Mouse (Mus musculus): Measurements from ENCODE around the gene Stk32c. TPM values are rescaled to one million over a fixed set of nuclear protein-coding genes. Genes with fewer than 3 reads are reported as not detected.

Stk32c gene
- polyA plus RNA-seq, 1 experiment from 2014 or later, result 0.11 TPM

DNA sequence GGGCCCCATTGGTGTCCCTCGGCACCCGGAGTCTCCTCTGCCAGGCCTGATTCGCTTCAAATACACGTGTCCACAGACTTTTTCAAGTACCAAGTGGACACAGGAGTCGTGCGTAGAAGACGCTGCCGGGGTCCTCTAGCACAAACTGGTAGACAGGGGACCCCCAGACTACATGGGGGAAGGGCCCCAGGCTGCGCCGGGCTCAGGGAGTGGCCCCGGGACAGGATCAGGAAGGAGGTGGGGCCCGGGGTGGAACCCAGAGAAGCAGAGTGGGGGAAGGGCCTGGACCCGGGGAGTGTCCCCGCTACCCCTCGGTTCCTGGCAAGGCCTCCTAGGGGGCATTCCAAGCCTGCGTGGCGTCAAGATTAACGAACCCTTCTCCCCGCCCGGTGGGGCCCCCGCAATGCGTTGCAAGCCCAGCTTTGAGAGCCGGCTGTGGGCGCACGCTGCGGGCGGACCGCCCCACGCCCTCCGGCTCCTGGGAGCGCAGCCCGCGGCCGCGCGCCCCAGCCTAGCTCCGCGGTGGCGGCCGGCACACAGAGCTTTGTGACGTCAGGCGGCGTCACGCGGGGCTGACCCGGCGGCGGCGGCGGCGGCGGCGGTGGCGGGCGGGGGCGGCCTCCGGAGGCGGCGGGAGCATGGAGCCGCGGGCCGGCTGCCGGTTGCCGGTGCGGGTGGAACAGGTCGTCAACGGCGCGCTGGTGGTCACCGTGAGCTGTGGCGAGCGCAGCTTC, 34.9 kb upstream of the Stk32c start, which contains the start of gene Pwwp2b:
TSS of gene Pwwp2b (plus strand) at position 602 of the 734 bp plus-strand sequence.
- H3K9ac ChIP-seq, result peak within 1 kb of the TSS; percentile 92
- H3K9me3 ChIP-seq, result no peaks in the 10 kb centered on the region
- H3K36me3 ChIP-seq, result no peaks in the 10 kb centered on the region
- peak within 1 kb of the TSS; percentile 83 for H3K27ac ChIP-seq (replicated peaks)
- peak; percentile 73 for ATAC-seq (ENCODE audit: extremely low read depth, insufficient number of reproducible peaks, low FRiP score, low TSS enrichment)
- H3K4me3 ChIP-seq, result peak within 1 kb of the TSS; percentile 65
- H3K27me3 ChIP-seq (replicated peaks), result no peaks in the 10 kb centered on the region
- WGBS, result 0% methylated on average over 47 of the region's 72 CpGs
- H3K4me1 ChIP-seq, result peaks cover 73% of the 10 kb centered on the region
- H3K4me2 ChIP-seq, result peak within 1 kb of the TSS; percentile 83

DNA sequence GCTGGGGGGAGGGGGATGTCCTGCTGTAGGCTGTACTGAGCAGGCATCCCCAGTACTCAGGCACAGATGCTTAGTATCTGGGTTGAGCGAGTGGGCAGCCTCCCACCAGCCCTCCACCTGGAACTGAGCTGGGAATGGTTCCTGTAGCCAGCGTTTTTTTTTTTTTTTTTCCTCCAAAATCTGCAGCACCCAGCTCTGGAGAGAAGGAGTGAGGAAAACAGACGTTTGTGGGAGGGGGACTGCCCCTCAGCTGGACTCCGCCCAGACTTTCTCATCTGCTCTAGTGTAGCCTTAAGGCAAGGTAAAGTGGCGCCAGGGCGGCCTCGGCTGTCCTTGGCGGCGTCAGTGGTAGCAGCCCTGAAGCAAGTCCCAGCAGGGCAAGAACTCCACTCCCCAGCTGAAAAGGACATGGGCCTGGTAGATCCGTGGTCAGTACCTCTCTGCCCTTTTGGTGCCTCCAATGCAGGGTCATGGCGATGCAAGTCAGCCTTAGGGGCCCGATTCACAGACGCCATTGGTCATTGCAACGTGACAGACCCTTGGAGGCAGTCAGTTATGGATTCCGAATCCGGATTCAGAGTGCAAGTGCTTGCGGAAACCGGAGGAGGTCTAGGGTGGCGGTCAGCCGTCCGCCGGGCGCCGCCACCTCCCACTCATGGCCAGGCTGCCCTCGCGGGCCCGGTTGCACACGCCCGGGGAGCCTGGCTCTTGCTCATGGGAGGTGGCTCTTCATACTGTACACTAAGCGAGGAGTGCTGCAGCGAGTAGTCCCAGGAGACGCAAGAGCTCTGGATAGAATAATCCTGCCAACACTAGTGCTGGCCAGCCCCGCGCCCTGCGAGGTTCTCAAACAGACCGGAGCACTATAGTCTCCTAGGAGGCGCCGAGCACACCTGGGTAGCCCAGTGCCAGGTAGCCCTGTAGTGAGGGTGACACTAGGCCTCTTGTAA, 34.1 kb upstream of the Stk32c start:
- Histone ChIP-seq H3K4me2 (peak overlapping the region; percentile 83), H3K36me3 (no peaks in the 10 kb centered on the region), H3K9me3 (no peaks in the 10 kb centered on the region), H3K4me1 (peaks cover 65% of the 10 kb centered on the region), H3K9ac (peak overlapping the region; percentile 92), H3K27me3 (replicated peaks) (no peaks in the 10 kb centered on the region), H3K27ac (replicated peaks) (peak overlapping the region; percentile 83), H3K4me3 (peak overlapping the region; percentile 65)
- ATAC-seq (ENCODE audit: extremely low read depth, insufficient number of reproducible peaks, low FRiP score, low TSS enrichment), result no peak
- 4% methylated on average over 38 of the region's 38 CpGs for WGBS

GRCm38 (mm10) chr7:139246086-139246485, 33.0 kb upstream of the Stk32c start:
- no peaks in the 10 kb centered on the region for H3K9me3 ChIP-seq
- H3K27ac ChIP-seq (replicated peaks), result 0 out of 2 replicates have a peak overlapping the region, but pooled peaks have one; percentile 12
- no peaks in the 10 kb centered on the region for H3K36me3 ChIP-seq
- no peak overlapping the region for H3K4me2 ChIP-seq
- 78% methylated on average over 5 of the region's 5 CpGs for WGBS
- no peak for ATAC-seq (ENCODE audit: extremely low read depth, insufficient number of reproducible peaks, low FRiP score, low TSS enrichment)
- peak overlapping the region; percentile 24; the same call in 1 of the 2 replicates for H3K9ac ChIP-seq
- H3K27me3 ChIP-seq (replicated peaks), result no peaks in the 10 kb centered on the region
- H3K4me1 ChIP-seq, result peaks cover 53% of the 10 kb centered on the region
- no peak overlapping the region for H3K4me3 ChIP-seq

GRCm38 (mm10) chr7:139239432-139239831, 26.3 kb upstream of the Stk32c start:
- 58% methylated on average over 3 of the region's 3 CpGs for WGBS
- Histone ChIP-seq H3K9me3 (no peaks in the 10 kb centered on the region), H3K4me1 (peaks cover 20% of the 10 kb centered on the region), H3K36me3 (no peaks in the 10 kb centered on the region), H3K4me3 (no peak overlapping the region), H3K9ac (0 out of 2 replicates have a peak overlapping the region, but pooled peaks have one; percentile 33), H3K27me3 (replicated peaks) (no peaks in the 10 kb centered on the region), H3K27ac (replicated peaks) (no peak overlapping the region), H3K4me2 (no peak overlapping the region)
- no peak for ATAC-seq (ENCODE audit: extremely low read depth, insufficient number of reproducible peaks, low FRiP score, low TSS enrichment)

- Histone ChIP-seq H3K9me3 (no peaks in the 10 kb centered on the region), H3K27me3 (replicated peaks) (no peaks in the 10 kb centered on the region), H3K4me3 (no peak overlapping the region), H3K36me3 (no peaks in the 10 kb centered on the region), H3K9ac (peak overlapping the region; percentile 67), H3K4me2 (no peak overlapping the region), H3K27ac (replicated peaks) (peak overlapping the region; percentile 78; the same call in 1 of the 2 replicates), H3K4me1 (peaks cover 27% of the 10 kb centered on the region)
- ATAC-seq (ENCODE audit: extremely low read depth, insufficient number of reproducible peaks, low FRiP score, low TSS enrichment), result no peak
- 74% methylated on average over 12 of the region's 12 CpGs for WGBS
Observed at GRCm38 (mm10) chr7:139235651-139236358, 22.7 kb upstream of the Stk32c start.

GRCm38 (mm10) chr7:139234426-139235188, 21.5 kb upstream of the Stk32c start:
- peaks cover 37% of the 10 kb centered on the region for H3K4me1 ChIP-seq

DNA sequence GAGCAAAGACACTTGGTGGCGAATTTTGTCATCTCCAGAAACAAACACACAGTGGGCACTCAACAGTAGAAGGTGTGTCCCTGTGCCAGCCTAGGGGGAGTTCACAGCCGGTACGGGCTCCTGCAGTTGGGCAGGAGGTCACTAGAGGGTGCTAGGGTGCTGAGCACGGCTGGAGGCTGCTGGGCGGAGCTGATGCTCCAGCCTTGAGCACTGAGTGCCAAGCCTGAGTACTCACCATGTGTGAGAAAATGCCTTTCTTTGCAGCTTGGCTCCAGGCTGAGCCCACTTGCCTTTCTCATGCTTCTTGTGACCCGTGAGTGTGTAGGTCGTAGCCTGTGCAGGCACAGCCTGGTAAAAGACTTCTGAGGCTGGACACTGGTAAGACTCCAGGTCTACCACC, 20.6 kb upstream of the Stk32c start:
- peak; percentile 15; the same call in 1 of the 2 replicates for ATAC-seq (ENCODE audit: extremely low read depth, insufficient number of reproducible peaks, low FRiP score, low TSS enrichment)
- Histone ChIP-seq H3K36me3 (no peaks in the 10 kb centered on the region), H3K9me3 (no peaks in the 10 kb centered on the region), H3K27ac (replicated peaks) (peak overlapping the region; percentile 78), H3K9ac (0 out of 2 replicates have a peak overlapping the region, but pooled peaks have one; percentile 40), H3K27me3 (replicated peaks) (no peaks in the 10 kb centered on the region), H3K4me3 (no peak overlapping the region), H3K4me1 (peaks cover 42% of the 10 kb centered on the region), H3K4me2 (0 out of 2 replicates have a peak overlapping the region, but pooled peaks have one; percentile 6)
- under 1% methylated on average over 7 of the region's 7 CpGs for WGBS

More at GRCm38 (mm10) chr7:139234426-139235188, 21.5 kb upstream of the Stk32c start:
- Histone ChIP-seq H3K9ac (peak overlapping the region; percentile 67), H3K4me3 (0 out of 2 replicates have a peak overlapping the region, but pooled peaks have one; percentile 13), H3K36me3 (no peaks in the 10 kb centered on the region), H3K27me3 (replicated peaks) (no peaks in the 10 kb centered on the region), H3K4me2 (peak overlapping the region; percentile 52), H3K27ac (replicated peaks) (peak overlapping the region; percentile 78), H3K9me3 (no peaks in the 10 kb centered on the region)
- WGBS, result 6% methylated on average over 18 of the region's 18 CpGs
- peak; percentile 51; the same call in 1 of the 2 replicates for ATAC-seq (ENCODE audit: extremely low read depth, insufficient number of reproducible peaks, low FRiP score, low TSS enrichment)

DNA sequence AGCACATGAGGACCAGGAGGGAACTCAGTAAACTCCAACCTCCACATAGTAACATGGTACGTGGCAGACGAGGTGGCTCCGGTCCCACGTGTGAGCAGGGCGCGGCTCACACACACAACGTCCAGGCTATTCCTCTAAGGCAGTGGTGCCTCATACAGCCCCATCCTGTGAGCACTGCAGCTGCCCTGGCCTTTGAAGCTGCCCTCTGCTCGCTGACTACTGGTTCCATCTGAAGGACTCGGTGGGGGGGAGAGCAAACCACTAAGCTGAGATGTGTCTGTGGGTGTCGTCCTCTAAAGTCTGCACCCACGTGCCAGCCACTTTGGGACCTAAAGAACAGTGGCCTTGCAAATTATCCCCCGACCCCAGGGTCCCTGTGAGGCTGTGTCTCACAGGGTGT, 17.1 kb upstream of the Stk32c start:
- no peaks in the 10 kb centered on the region for H3K36me3 ChIP-seq
- 64% methylated on average over 12 of the region's 12 CpGs for WGBS
- H3K27me3 ChIP-seq (replicated peaks), result no peaks in the 10 kb centered on the region
- H3K9me3 ChIP-seq, result no peaks in the 10 kb centered on the region
- H3K4me3 ChIP-seq, result no peak overlapping the region
- no peak overlapping the region for H3K9ac ChIP-seq
- H3K4me2 ChIP-seq, result no peak overlapping the region
- ATAC-seq (ENCODE audit: extremely low read depth, insufficient number of reproducible peaks, low FRiP score, low TSS enrichment), result no peak
- peaks cover 55% of the 10 kb centered on the region for H3K4me1 ChIP-seq
- peak overlapping the region; percentile 86; the same call in 1 of the 2 replicates for H3K27ac ChIP-seq (replicated peaks)

DNA sequence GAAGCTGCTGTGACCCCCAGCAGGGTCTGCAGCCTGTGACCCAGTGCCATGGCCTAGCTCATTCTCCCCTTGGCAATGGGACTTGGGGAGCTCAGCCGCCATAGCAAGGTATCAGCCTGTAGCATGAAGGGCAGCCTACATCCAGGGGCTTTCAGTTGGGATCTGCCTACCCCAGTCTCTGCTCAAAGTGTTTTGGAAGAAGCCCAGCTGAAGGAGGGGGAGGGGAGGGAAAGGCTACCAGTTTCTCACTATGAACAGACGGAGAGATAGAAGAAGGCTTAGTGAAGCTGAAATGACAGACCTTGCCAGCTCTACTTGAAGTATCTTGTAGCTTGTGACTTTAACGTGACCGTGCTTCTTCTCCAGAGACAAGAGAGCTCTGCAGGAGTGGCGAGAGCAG, 16.7 kb upstream of the Stk32c start:
- Histone ChIP-seq H3K9ac (no peak overlapping the region), H3K27me3 (replicated peaks) (no peaks in the 10 kb centered on the region), H3K27ac (replicated peaks) (peak overlapping the region; percentile 86), H3K4me3 (no peak overlapping the region), H3K4me1 (peaks cover 55% of the 10 kb centered on the region), H3K9me3 (no peaks in the 10 kb centered on the region), H3K4me2 (no peak overlapping the region), H3K36me3 (no peaks in the 10 kb centered on the region)
- no peak for ATAC-seq (ENCODE audit: extremely low read depth, insufficient number of reproducible peaks, low FRiP score, low TSS enrichment)
- 54% methylated on average over 5 of the region's 5 CpGs for WGBS

All from heart, embryonic 13.5 days (tissue).